Mouse (Mus musculus): ENCODE results near the gene Ptpdc1. TPM values are rescaled to one million over a fixed set of nuclear protein-coding genes. Genes with fewer than 3 reads are reported as not detected.
A peak's percentile ranks its signal among the peaks of the same experiment; 100 is the strongest.

The Ptpdc1 gene
- total and polyA plus RNA-seq, 3 experiments, result 0.11 TPM; not detected in 2

- TF ChIP-seq POLR2AphosphoS5 (IDR thresholded peaks at IDR 0.05; ENCODE audit: insufficient replicate concordance, low read depth, low read length) (no peak), CTCF (IDR thresholded peaks at IDR 0.05; ENCODE audit: low read depth, low read length) (no peak), GATA1 (IDR thresholded peaks at IDR 0.05; ENCODE audit: borderline replicate concordance, low read length) (no peak), GATA2 (IDR thresholded peaks at IDR 0.05; ENCODE audit: borderline replicate concordance, low read depth, low read length) (no peak), TAL1 (conservative IDR thresholded peaks at IDR 0.05; ENCODE audit: low read depth, low read length) (no peak)
- Histone ChIP-seq H3K36me3 (replicated peaks) (no peaks in the 10 kb centered on the region), H3K9me3 (replicated peaks) (no peaks in the 10 kb centered on the region), H3K27me3 (ENCODE audit: insufficient read depth, low read length) (peaks cover 24% of the 10 kb centered on the region), H3K4me1 (ENCODE audit: insufficient read depth, low read depth, low read length) (peaks cover 4% of the 10 kb centered on the region; the same call in 1 of the 2 replicates), H3K4me3 (ENCODE audit: low read depth, low read length) (no peak overlapping the region)
- DNase-seq (ENCODE audit: low spot score) (no peak), ATAC-seq (ENCODE audit: extremely low read depth, insufficient number of reproducible peaks, low FRiP score, poor library complexity, severe bottlenecking) (no peak)
Observed at GRCm38 (mm10) chr13:48574718-48575117, 50.7 kb downstream of the Ptpdc1 start.

GRCm38 (mm10) chr13:48573525-48574355, 51.7 kb downstream of the Ptpdc1 start:
- DNase-seq (ENCODE audit: low spot score) (no peak), ATAC-seq (ENCODE audit: extremely low read depth, insufficient number of reproducible peaks, low FRiP score, poor library complexity, severe bottlenecking) (no peak)
- Histone ChIP-seq H3K4me3 (ENCODE audit: low read depth, low read length) (no peak overlapping the region), H3K4me1 (ENCODE audit: insufficient read depth, low read depth, low read length) (peaks cover 4% of the 10 kb centered on the region; the same call in 1 of the 2 replicates), H3K27me3 (ENCODE audit: insufficient read depth, low read length) (peaks cover 23% of the 10 kb centered on the region), H3K36me3 (replicated peaks) (no peaks in the 10 kb centered on the region), H3K9me3 (replicated peaks) (no peaks in the 10 kb centered on the region)
- no peak for TF ChIP-seq POLR2AphosphoS5 (IDR thresholded peaks at IDR 0.05; ENCODE audit: insufficient replicate concordance, low read depth, low read length)
- TF ChIP-seq GATA2 (IDR thresholded peaks at IDR 0.05; ENCODE audit: borderline replicate concordance, low read depth, low read length), result no peak
- TF ChIP-seq CTCF (IDR thresholded peaks at IDR 0.05; ENCODE audit: low read depth, low read length), result no peak
- TF ChIP-seq TAL1 (conservative IDR thresholded peaks at IDR 0.05; ENCODE audit: low read depth, low read length), result no peak
- TF ChIP-seq GATA1 (IDR thresholded peaks at IDR 0.05; ENCODE audit: borderline replicate concordance, low read length), result no peak

- no peak overlapping the region for H3K4me3 ChIP-seq (ENCODE audit: low read depth, low read length)
- DNase-seq (ENCODE audit: low spot score) (no peak), ATAC-seq (ENCODE audit: extremely low read depth, insufficient number of reproducible peaks, low FRiP score, poor library complexity, severe bottlenecking) (peak; percentile 68; the same call in 1 of the 2 replicates)
- H3K36me3 ChIP-seq (replicated peaks), result no peaks in the 10 kb centered on the region
- H3K4me1 ChIP-seq (ENCODE audit: insufficient read depth, low read depth, low read length), result peaks cover 4% of the 10 kb centered on the region; the same call in 1 of the 2 replicates
- TF ChIP-seq GATA1 (IDR thresholded peaks at IDR 0.05; ENCODE audit: borderline replicate concordance, low read length) (no peak), CTCF (IDR thresholded peaks at IDR 0.05; ENCODE audit: low read depth, low read length) (peak; percentile 14; the same call in 1 of the 2 replicates)
- H3K9me3 ChIP-seq (replicated peaks), result no peaks in the 10 kb centered on the region
- peaks cover 16% of the 10 kb centered on the region for H3K27me3 ChIP-seq (ENCODE audit: insufficient read depth, low read length)
Observed at GRCm38 (mm10) chr13:48572127-48572526, 53.3 kb downstream of the Ptpdc1 start.

GRCm38 (mm10) chr13:48571298-48571697, 54.2 kb downstream of the Ptpdc1 start:
- Histone ChIP-seq H3K4me3 (ENCODE audit: low read depth, low read length) (no peak overlapping the region), H3K36me3 (replicated peaks) (no peaks in the 10 kb centered on the region), H3K27me3 (ENCODE audit: insufficient read depth, low read length) (peaks cover 15% of the 10 kb centered on the region), H3K4me1 (ENCODE audit: insufficient read depth, low read depth, low read length) (peaks cover 4% of the 10 kb centered on the region; the same call in 1 of the 2 replicates), H3K9me3 (replicated peaks) (no peaks in the 10 kb centered on the region)
- DNase-seq (ENCODE audit: low spot score), result no peak
- ATAC-seq (ENCODE audit: extremely low read depth, insufficient number of reproducible peaks, low FRiP score, poor library complexity, severe bottlenecking), result no peak
- TF ChIP-seq GATA1 (IDR thresholded peaks at IDR 0.05; ENCODE audit: borderline replicate concordance, low read length) (no peak), POLR2AphosphoS5 (IDR thresholded peaks at IDR 0.05; ENCODE audit: insufficient replicate concordance, low read depth, low read length) (no peak), TAL1 (conservative IDR thresholded peaks at IDR 0.05; ENCODE audit: low read depth, low read length) (no peak), GATA2 (IDR thresholded peaks at IDR 0.05; ENCODE audit: borderline replicate concordance, low read depth, low read length) (no peak), CTCF (IDR thresholded peaks at IDR 0.05; ENCODE audit: low read depth, low read length) (no peak)

GRCm38 (mm10) chr13:48569576-48570132, 55.8 kb downstream of the Ptpdc1 start:
- ATAC-seq (ENCODE audit: extremely low read depth, insufficient number of reproducible peaks, low FRiP score, poor library complexity, severe bottlenecking), result no peak
- no peak for TF ChIP-seq GATA2 (IDR thresholded peaks at IDR 0.05; ENCODE audit: borderline replicate concordance, low read depth, low read length)
- no peak for TF ChIP-seq TAL1 (conservative IDR thresholded peaks at IDR 0.05; ENCODE audit: low read depth, low read length)
- Histone ChIP-seq H3K9me3 (replicated peaks) (no peaks in the 10 kb centered on the region), H3K36me3 (replicated peaks) (no peaks in the 10 kb centered on the region), H3K4me1 (ENCODE audit: insufficient read depth, low read depth, low read length) (peaks cover 4% of the 10 kb centered on the region; the same call in 1 of the 2 replicates), H3K4me3 (ENCODE audit: low read depth, low read length) (no peak overlapping the region), H3K27me3 (ENCODE audit: insufficient read depth, low read length) (peaks cover 13% of the 10 kb centered on the region)
- no peak for DNase-seq (ENCODE audit: low spot score)

GRCm38 (mm10) chr13:48567646-48568045, 57.8 kb downstream of the Ptpdc1 start:
- Histone ChIP-seq H3K9me3 (replicated peaks) (0 out of 2 replicates have a peak, but pooled peaks cover under 1% of the 10 kb centered on the region), H3K4me3 (ENCODE audit: low read depth, low read length) (no peak overlapping the region), H3K27me3 (ENCODE audit: insufficient read depth, low read length) (peaks cover 12% of the 10 kb centered on the region), H3K36me3 (replicated peaks) (no peaks in the 10 kb centered on the region), H3K4me1 (ENCODE audit: insufficient read depth, low read depth, low read length) (peaks cover 4% of the 10 kb centered on the region; the same call in 1 of the 2 replicates)
- DNase-seq (ENCODE audit: low spot score), result no peak
- no peak for ATAC-seq (ENCODE audit: extremely low read depth, insufficient number of reproducible peaks, low FRiP score, poor library complexity, severe bottlenecking)
- no peak for TF ChIP-seq GATA2 (IDR thresholded peaks at IDR 0.05; ENCODE audit: borderline replicate concordance, low read depth, low read length)
- no peak for TF ChIP-seq POLR2AphosphoS5 (IDR thresholded peaks at IDR 0.05; ENCODE audit: insufficient replicate concordance, low read depth, low read length)
- no peak for TF ChIP-seq TAL1 (conservative IDR thresholded peaks at IDR 0.05; ENCODE audit: low read depth, low read length)
- TF ChIP-seq GATA1 (IDR thresholded peaks at IDR 0.05; ENCODE audit: borderline replicate concordance, low read length), result no peak
- TF ChIP-seq CTCF (IDR thresholded peaks at IDR 0.05; ENCODE audit: low read depth, low read length), result no peak

Measured in G1E (cell line).